Mouse (Mus musculus): ENCODE measurements around the gene Cdkal1.
A peak's percentile ranks its signal among the peaks of the same experiment; 100 is the strongest.

Cdkal1 gene

GRCm38 (mm10) chr13:29698307-29698985 is 157.0 kb downstream of the Cdkal1 start:
- DNase-seq: no peak

GRCm38 (mm10) chr13:29697230-29697629 is 158.2 kb downstream of the Cdkal1 start:
- DNase-seq: no peak

- peak in 1 of 2 experiments; percentile 21 for DNase-seq
Measured at GRCm38 (mm10) chr13:29690734-29691133, 164.7 kb downstream of the Cdkal1 start.

GRCm38 (mm10) chr13:29688851-29689250 is 166.6 kb downstream of the Cdkal1 start:
- DNase-seq: peak; percentile 49 to 56

- DNase-seq: no peak
Measured at GRCm38 (mm10) chr13:29687872-29688271, 167.6 kb downstream of the Cdkal1 start.

GRCm38 (mm10) chr13:29679479-29680186 is 175.8 kb downstream of the Cdkal1 start:
- peak in 1 of 2 experiments; percentile 25 for DNase-seq

- DNase-seq: no peak
Measured at GRCm38 (mm10) chr13:29677559-29677958, 177.9 kb downstream of the Cdkal1 start.

GRCm38 (mm10) chr13:29670626-29671025 is 184.8 kb downstream of the Cdkal1 start:
- no peak for DNase-seq

GRCm38 (mm10) chr13:29663908-29664307 is 191.6 kb downstream of the Cdkal1 start:
- DNase-seq: no peak

GRCm38 (mm10) chr13:29655841-29656365 is 199.6 kb downstream of the Cdkal1 start:
- no peak for DNase-seq

GRCm38 (mm10) chr13:29653407-29653806 is 202.1 kb downstream of the Cdkal1 start:
- DNase-seq: peak; percentile 61 to 70

- DNase-seq: no peak
Measured at GRCm38 (mm10) chr13:29652791-29653190, 202.7 kb downstream of the Cdkal1 start.

- no peak for DNase-seq
Measured at GRCm38 (mm10) chr13:29650576-29651236, 204.8 kb downstream of the Cdkal1 start.

GRCm38 (mm10) chr13:29649593-29649992 is 205.9 kb downstream of the Cdkal1 start:
- no peak for DNase-seq

- DNase-seq: no peak
Measured at GRCm38 (mm10) chr13:29642226-29642625, 213.2 kb downstream of the Cdkal1 start.

- no peak for DNase-seq
Measured at GRCm38 (mm10) chr13:29641200-29641599, 214.3 kb downstream of the Cdkal1 start.

- DNase-seq: no peak
Measured at GRCm38 (mm10) chr13:29640186-29640585, 215.3 kb downstream of the Cdkal1 start.

- DNase-seq: no peak
Measured at GRCm38 (mm10) chr13:29638303-29638702, 217.2 kb downstream of the Cdkal1 start.

GRCm38 (mm10) chr13:29637788-29638187 is 217.7 kb downstream of the Cdkal1 start:
- peak; percentile 64 to 65 for DNase-seq

GRCm38 (mm10) chr13:29635581-29635980 is 219.9 kb downstream of the Cdkal1 start:
- no peak for DNase-seq

GRCm38 (mm10) chr13:29631342-29631741 is 224.1 kb downstream of the Cdkal1 start:
- DNase-seq: no peak

- DNase-seq: peak; percentile 52 to 66
Measured at GRCm38 (mm10) chr13:29628607-29629006, 226.9 kb downstream of the Cdkal1 start.

GRCm38 (mm10) chr13:29627438-29628124 is 227.9 kb downstream of the Cdkal1 start:
- DNase-seq: peak; percentile 57 to 78

Data from kidney, adult 8-10 months (tissue).